Mouse (Mus musculus): ENCODE results near the gene Parp16. TPM values are rescaled to one million over a fixed set of nuclear protein-coding genes. Genes with fewer than 3 reads are reported as not detected.

The Parp16 gene
- polyA plus RNA-seq, 1 experiment: 8.4 TPM

DNA sequence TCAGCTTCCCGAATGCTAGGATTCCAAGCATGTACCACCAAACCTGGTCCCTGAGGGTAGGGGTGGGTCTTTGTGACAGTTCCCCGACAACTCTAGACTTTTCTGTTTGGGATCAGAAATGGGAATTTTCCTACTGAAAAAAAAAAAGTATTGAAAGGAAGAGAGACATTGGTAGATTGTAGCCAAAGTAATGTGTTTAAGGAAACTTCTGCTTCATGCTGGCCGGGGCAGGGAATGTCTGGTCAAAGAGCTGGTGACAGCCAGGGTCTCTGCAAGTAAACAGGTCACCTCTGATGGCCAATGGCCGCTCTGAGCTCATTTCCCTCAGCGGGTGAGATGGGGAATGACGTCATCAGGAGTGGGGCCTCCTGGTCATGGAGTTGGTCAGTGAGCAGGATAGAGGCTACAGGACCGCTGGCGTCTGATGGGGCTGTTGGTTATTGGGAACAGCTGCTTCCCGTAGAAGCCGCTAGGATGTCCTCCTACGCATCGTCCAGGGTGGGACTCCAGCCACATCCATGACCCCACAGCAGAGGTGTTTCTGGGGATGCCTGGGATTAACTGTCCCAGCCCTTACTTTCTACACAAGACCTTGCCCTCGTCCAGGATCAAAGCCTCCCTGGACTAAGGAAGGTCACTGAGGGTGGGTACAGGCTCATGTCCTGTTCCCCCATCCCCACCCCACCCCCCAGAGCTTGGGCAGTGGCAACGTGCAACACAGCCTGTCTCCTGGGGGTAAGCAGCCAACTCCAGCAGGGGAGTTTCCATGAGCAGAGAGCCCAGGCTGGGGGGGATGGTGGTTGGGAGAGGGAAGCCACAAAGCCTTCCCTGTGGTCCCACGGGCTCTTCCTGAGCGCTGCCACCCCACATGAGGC is 52.6 kb downstream of the Parp16 start:
- 57% methylated on average over 16 of the region's 16 CpGs for WGBS
- Histone ChIP-seq H3K4me1 (ENCODE audit: control insufficient read depth, insufficient read depth, low read length) (no peaks in the 10 kb centered on the region), H3K4me3 (replicated peaks; ENCODE audit: extremely low read depth, low read depth, low read length) (no peak overlapping the region)
- DNase-seq: no peak
- no peak for TF ChIP-seq POLR2A (IDR thresholded peaks at IDR 0.05; ENCODE audit: borderline replicate concordance, extremely low read depth, low read depth, low read length)
- no peak for TF ChIP-seq CTCF (IDR thresholded peaks at IDR 0.05; ENCODE audit: insufficient read depth, low read length)

DNA sequence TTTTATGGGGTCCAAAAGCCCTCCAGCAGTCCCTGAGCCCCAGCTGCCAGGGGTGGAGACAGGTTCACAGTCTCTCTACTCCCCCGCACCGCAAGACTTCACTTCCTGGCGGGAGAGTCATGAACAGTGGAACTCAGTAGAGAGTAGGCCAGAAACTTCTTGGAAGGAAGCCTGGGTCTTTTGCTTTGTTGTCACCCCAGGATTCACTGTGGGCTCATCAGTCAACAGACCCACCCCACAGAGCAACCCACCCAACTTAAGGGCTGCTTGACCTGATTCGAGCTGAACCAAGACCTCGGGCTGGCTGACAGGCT is 53.2 kb downstream of the Parp16 start:
- Histone ChIP-seq H3K4me3 (replicated peaks; ENCODE audit: extremely low read depth, low read depth, low read length) (no peak overlapping the region), H3K4me1 (ENCODE audit: control insufficient read depth, insufficient read depth, low read length) (no peaks in the 10 kb centered on the region)
- no peak for DNase-seq
- WGBS: 63% methylated on average over 5 of the region's 5 CpGs
- no peak for TF ChIP-seq POLR2A (IDR thresholded peaks at IDR 0.05; ENCODE audit: borderline replicate concordance, extremely low read depth, low read depth, low read length)
- no peak for TF ChIP-seq CTCF (IDR thresholded peaks at IDR 0.05; ENCODE audit: insufficient read depth, low read length)

DNA sequence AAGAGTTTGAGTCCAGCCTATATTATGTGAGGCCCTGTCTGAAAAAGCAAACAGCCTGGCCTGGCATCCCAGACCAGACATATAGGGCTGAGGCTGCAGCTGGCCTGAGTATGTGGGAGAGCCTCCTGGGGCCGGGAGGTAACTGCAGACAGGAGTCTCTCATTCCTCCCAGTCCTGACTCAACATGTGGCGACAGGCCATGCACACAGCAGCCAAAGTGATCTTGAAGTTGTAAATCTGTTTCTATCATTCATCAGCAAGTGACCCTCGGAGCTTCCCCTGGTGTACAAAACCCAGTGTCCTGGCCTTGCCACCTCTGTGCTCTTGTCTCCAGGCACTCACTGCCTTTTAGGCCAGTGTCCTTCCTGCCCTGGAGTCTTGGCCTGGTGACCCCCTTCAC is 56.9 kb downstream of the Parp16 start:
- no peak for DNase-seq
- 69% methylated on average over 3 of the region's 3 CpGs for WGBS
- Histone ChIP-seq H3K4me3 (replicated peaks; ENCODE audit: extremely low read depth, low read depth, low read length) (no peak overlapping the region), H3K4me1 (ENCODE audit: control insufficient read depth, insufficient read depth, low read length) (no peaks in the 10 kb centered on the region)
- TF ChIP-seq POLR2A (IDR thresholded peaks at IDR 0.05; ENCODE audit: borderline replicate concordance, extremely low read depth, low read depth, low read length) (no peak), CTCF (IDR thresholded peaks at IDR 0.05; ENCODE audit: insufficient read depth, low read length) (no peak)

DNA sequence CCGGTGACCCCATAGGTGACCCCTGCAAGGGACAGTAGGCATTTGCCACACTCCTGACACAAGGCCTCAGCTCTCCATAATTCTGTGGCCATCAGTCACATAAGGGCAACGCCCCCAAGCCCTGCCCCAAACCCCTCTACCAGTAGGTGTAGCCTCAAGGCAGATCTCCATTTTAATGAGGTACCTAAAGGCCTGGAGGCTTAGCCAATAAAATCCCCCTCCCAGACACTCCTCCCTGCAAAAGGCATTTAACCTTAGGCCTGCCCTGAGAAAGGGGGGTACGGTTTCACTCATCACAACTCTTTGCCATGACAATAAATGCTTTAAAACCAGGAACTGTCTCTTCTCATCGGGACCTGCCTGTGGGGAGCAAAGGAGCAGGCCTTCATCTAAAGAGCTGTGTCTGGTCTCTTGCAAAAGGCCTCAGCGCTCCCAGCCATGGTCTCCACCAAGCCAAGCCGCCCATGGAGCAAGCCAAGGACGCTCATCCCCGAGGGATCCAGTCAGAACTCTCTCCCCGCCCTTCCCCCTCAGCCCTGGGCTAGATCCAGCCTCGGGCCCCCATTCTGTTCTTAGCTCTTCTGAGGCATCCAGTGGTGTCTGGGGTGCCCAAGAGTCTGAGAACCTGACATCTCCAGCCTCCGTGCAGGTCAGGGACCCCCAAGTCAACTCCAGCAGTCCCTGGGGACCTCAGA is 60.9 kb downstream of the Parp16 start:
- Histone ChIP-seq H3K4me1 (ENCODE audit: control insufficient read depth, insufficient read depth, low read length) (no peaks in the 10 kb centered on the region), H3K4me3 (replicated peaks; ENCODE audit: extremely low read depth, low read depth, low read length) (no peak overlapping the region)
- DNase-seq: no peak
- 75% methylated on average over 11 of the region's 11 CpGs for WGBS
- TF ChIP-seq POLR2A (IDR thresholded peaks at IDR 0.05; ENCODE audit: borderline replicate concordance, extremely low read depth, low read depth, low read length): no peak
- no peak for TF ChIP-seq CTCF (IDR thresholded peaks at IDR 0.05; ENCODE audit: insufficient read depth, low read length)

DNA sequence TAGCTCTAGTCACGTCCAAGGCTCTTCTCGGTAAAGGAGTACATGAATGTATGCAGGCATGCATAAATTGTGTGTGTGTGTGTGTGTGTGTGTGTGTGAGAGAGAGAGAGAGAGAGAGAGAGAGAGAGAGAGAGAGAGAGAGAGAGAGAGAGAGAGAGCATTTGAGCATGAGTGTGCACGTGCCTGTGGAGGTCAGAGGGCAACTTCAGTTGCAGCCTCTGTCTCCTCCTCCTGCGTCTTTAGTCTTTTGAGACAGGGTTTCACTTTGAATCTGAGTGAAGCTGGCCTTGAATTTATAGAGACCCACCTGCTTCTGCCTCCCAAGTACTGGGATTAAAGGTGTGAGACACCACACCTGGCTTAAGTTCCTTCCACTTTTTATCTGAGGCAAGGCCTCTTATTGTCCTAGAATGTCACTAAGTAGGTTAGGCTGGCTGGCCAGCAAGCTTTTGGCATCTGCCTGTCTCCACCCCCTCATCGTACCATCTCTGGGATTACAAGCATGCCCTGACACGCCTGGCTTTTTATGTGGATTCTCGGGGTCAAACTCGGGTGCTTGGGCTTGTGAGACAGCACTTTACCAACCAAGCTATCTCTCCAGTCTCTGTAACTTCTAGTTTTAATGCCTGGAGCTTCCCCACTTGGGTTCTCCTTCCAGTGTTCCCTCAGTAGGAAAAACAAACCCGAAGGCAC is 62.2 kb downstream of the Parp16 start:
- DNase-seq: no peak
- WGBS: 70% methylated on average over 9 of the region's 9 CpGs
- TF ChIP-seq POLR2A (IDR thresholded peaks at IDR 0.05; ENCODE audit: borderline replicate concordance, extremely low read depth, low read depth, low read length): no peak
- no peak for TF ChIP-seq CTCF (IDR thresholded peaks at IDR 0.05; ENCODE audit: insufficient read depth, low read length)
- no peak overlapping the region for H3K4me3 ChIP-seq (replicated peaks; ENCODE audit: extremely low read depth, low read depth, low read length)
- H3K4me1 ChIP-seq (ENCODE audit: control insufficient read depth, insufficient read depth, low read length): no peaks in the 10 kb centered on the region

DNA sequence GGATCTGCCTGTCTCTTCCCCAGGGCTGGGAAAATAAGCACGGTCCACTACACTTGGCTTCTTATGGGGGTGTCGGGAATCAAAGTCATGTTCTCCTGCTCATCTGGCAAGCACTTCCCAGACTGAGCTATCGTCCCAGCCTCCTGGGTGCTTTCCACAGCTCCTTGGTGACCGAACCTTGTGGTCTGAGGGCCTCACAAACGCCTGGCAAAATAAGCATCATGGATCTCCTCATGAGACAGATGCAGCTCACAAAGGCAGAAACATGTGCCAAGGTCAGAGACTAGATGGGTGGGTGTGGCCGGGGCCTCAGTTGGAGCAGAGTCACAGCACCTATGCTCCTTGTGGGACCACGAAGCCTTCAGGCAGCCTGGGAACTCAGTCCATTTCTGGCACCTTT is 64.2 kb downstream of the Parp16 start:
- H3K4me1 ChIP-seq (ENCODE audit: control insufficient read depth, insufficient read depth, low read length): no peaks in the 10 kb centered on the region
- no peak for DNase-seq
- 80% methylated on average over 7 of the region's 7 CpGs for WGBS
- no peak overlapping the region for H3K4me3 ChIP-seq (replicated peaks; ENCODE audit: extremely low read depth, low read depth, low read length)
- TF ChIP-seq POLR2A (IDR thresholded peaks at IDR 0.05; ENCODE audit: borderline replicate concordance, extremely low read depth, low read depth, low read length) (no peak), CTCF (IDR thresholded peaks at IDR 0.05; ENCODE audit: insufficient read depth, low read length) (no peak)

DNA sequence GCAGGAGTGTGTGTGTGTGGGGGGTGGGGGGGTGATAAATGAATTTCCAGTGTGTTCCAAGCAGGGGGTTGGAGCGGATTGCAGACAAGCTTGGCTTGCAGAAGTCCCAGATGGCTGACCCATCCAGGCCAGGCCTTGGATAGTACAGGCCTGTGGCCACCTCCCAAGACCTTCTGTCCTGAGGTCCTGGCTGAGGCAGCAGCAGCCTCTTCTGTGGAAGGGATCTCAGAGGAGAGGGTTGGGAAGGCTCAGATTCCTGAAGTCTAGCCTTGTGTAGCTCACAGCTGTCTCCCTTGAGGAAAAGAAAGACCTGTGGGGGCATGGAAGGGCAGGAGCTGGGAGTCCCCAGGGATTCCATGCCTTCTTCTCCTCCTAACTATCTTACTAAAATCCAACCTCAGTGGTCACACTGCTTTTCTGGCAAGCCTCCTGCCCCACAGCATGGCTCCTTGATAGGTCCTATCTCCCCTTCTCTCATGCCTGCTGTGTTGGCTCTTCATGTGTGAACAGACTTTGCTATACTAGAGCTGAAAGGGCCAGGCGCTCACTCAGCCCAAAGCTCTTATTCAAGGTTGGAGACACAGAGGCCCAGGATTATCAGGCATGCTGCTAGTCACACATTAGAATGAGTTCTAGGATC is 66.6 kb downstream of the Parp16 start:
- DNase-seq: no peak
- Histone ChIP-seq H3K4me1 (ENCODE audit: control insufficient read depth, insufficient read depth, low read length) (no peaks in the 10 kb centered on the region), H3K4me3 (replicated peaks; ENCODE audit: extremely low read depth, low read depth, low read length) (no peak overlapping the region)
- WGBS: 71% methylated on average over 2 of the region's 2 CpGs
- no peak for TF ChIP-seq CTCF (IDR thresholded peaks at IDR 0.05; ENCODE audit: insufficient read depth, low read length)
- TF ChIP-seq POLR2A (IDR thresholded peaks at IDR 0.05; ENCODE audit: borderline replicate concordance, extremely low read depth, low read depth, low read length): no peak

DNA sequence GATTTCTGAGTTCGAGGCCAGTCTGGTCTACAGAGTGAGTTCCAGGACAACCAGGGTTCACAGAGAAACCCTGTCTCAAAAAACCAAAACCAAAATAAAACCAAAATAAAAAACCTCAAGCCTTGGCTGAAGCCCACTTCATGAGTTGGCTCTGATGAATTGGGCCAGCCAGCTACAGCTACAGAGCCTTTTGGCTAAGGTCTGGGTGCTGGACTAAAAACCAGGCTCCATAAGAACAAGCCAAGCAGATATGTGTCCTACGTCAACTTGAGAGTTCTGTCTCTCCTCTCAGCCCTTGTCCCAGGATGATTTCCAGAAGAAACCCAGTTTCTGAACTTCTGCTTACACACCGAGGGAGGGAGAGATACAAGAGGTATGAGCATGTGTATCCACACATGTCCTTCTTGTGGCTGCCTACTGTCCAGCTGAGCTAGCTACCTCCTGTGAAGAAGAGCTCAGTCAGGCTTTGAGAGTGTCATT is 67.5 kb downstream of the Parp16 start:
- WGBS: 83% methylated on average over 3 of the region's 3 CpGs
- DNase-seq: no peak
- Histone ChIP-seq H3K4me1 (ENCODE audit: control insufficient read depth, insufficient read depth, low read length) (no peaks in the 10 kb centered on the region), H3K4me3 (replicated peaks; ENCODE audit: extremely low read depth, low read depth, low read length) (no peak overlapping the region)
- TF ChIP-seq POLR2A (IDR thresholded peaks at IDR 0.05; ENCODE audit: borderline replicate concordance, extremely low read depth, low read depth, low read length) (no peak), CTCF (IDR thresholded peaks at IDR 0.05; ENCODE audit: insufficient read depth, low read length) (no peak)

DNA sequence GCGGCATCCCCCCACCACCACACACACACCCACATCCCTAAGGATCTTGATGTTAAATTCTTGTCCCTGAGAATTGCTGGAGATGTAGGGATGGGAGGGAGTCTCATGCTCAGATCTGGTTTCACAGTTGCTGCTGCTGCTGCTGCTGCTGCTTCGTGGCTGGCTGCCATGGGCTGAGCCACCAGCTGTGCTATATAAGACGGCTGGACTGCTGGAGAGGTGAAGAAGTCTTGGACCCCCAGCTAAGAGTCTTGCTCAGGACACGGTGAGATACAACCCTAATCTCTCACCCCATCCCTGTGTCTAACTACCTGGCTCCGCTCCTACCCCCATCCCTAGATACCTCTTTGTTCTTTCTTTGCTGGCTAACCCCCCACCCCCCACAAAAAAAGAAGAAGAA is 69.8 kb downstream of the Parp16 start, which contains the start of gene Cilp:
Gene Cilp, plus strand, starts transcription at position 222 of the 400 bp plus-strand sequence.
- Histone ChIP-seq H3K4me1 (ENCODE audit: control insufficient read depth, insufficient read depth, low read length) (no peaks in the 10 kb centered on the region), H3K4me3 (replicated peaks; ENCODE audit: extremely low read depth, low read depth, low read length) (no peak within 1 kb of the TSS)
- TF ChIP-seq POLR2A (IDR thresholded peaks at IDR 0.05; ENCODE audit: borderline replicate concordance, extremely low read depth, low read depth, low read length) (no peak), CTCF (IDR thresholded peaks at IDR 0.05; ENCODE audit: insufficient read depth, low read length) (no peak)
- WGBS: 57% methylated on average over 5 of the region's 5 CpGs
- DNase-seq: no peak
